Mouse (Mus musculus) heart, embryonic 13.5 days (tissue): ENCODE measurements around the gene Dnajc25. TPM values are rescaled to one million over a fixed set of nuclear protein-coding genes. Genes with fewer than 3 reads are reported as not detected.

Experiments used
- ATAC-seq: fragments of 200-750 bp; cut with Nextera tagmentation; 2 replicates; pipeline ENCODE4 v1.8.0; 2017; ENCODE audit warnings: moderate TSS enrichment; ENCODE audit not compliant: insufficient number of reproducible peaks, low FRiP score, low TSS enrichment; ENCODE audit errors: extremely low read depth
- H3K27ac ChIP-seq: fragments of 300-500 bp; sonication (generic); replicated peaks from 2 replicates; pipeline ENCODE4 v1.5.1; 2015; ENCODE audit warnings: moderate library complexity, mild to moderate bottlenecking, inconsistent platforms
- H3K27me3 ChIP-seq: fragments of 300-500 bp; sonication (generic); replicated peaks from 2 replicates; pipeline ENCODE4 v1.6.1; 2015; ENCODE audit warnings: mild to moderate bottlenecking, inconsistent platforms
- H3K36me3 ChIP-seq: fragments of 300-500 bp; sonication (generic); 2 replicates; pipeline ENCODE4 v1.6.1; 2015; ENCODE audit warnings: mild to moderate bottlenecking, inconsistent platforms
- H3K4me1 ChIP-seq: fragments of 300-500 bp; sonication (generic); 2 replicates; pipeline ENCODE4 v1.6.1; 2015; ENCODE audit warnings: inconsistent platforms
- H3K4me2 ChIP-seq: fragments of 300-500 bp; sonication (generic); 2 replicates; pipeline ENCODE4 v1.6.1; 2015; ENCODE audit warnings: inconsistent platforms, mild to moderate bottlenecking, moderate library complexity
- H3K4me3 ChIP-seq: fragments of 300-500 bp; sonication (generic); 2 replicates; pipeline ENCODE4 v1.5.1; 2015; ENCODE audit warnings: moderate library complexity, mild to moderate bottlenecking, inconsistent platforms
- H3K9ac ChIP-seq: fragments of 300-500 bp; sonication (generic); 2 replicates; pipeline ENCODE4 v1.6.1; 2015; ENCODE audit warnings: inconsistent platforms, mild to moderate bottlenecking, moderate library complexity
- H3K9me3 ChIP-seq: fragments of 300-500 bp; sonication (generic); 2 replicates; pipeline ENCODE4 v1.6.1; 2016; ENCODE audit warnings: inconsistent platforms
- WGBS: fragments of 180-500 bp; shearing (Covaris S2); methylation state at CpG from one replicate; pipeline ENCODE4 v1.1.7; 2015; ENCODE audit warnings: mixed read lengths; 5-methylcytosine and 5-hydroxymethylcytosine counted together
- polyA plus RNA-seq: library from polyadenylated mRNA; unstranded; fragments of >200 nt; fragmentation: Nextera tagmentation; extraction: Ambion mirVana; gene quantifications from 2 replicates; pipeline ENCODE4 v1.2.1, GENCODE M21; 2015

The Dnajc25 gene
- polyA plus RNA-seq, 1 experiment from 2014 or later: 9.0 TPM

GRCm38 (mm10) chr4:59007016-59007415, 12.2 kb downstream of the Dnajc25 start:
- Histone ChIP-seq H3K36me3 (no peaks in the 10 kb centered on the region), H3K4me1 (peaks cover 68% of the 10 kb centered on the region), H3K27ac (no peak overlapping the region), H3K27me3 (no peaks in the 10 kb centered on the region), H3K4me2 (no peak overlapping the region), H3K9ac (no peak overlapping the region), H3K9me3 (no peaks in the 10 kb centered on the region), H3K4me3 (no peak overlapping the region)
- ATAC-seq: no peak
- WGBS: 67% methylated on average over 6 of the region's 6 CpGs

- peaks cover 65% of the 10 kb centered on the region for H3K4me1 ChIP-seq
- WGBS: 72% methylated on average over 5 of the region's 5 CpGs
- H3K36me3 ChIP-seq: no peaks in the 10 kb centered on the region
- H3K9me3 ChIP-seq: no peaks in the 10 kb centered on the region
- no peak overlapping the region for H3K4me3 ChIP-seq
- ATAC-seq: no peak
- H3K4me2 ChIP-seq: no peak overlapping the region
- H3K9ac ChIP-seq: no peak overlapping the region
- H3K27me3 ChIP-seq: no peaks in the 10 kb centered on the region
- H3K27ac ChIP-seq: no peak overlapping the region
Measured at GRCm38 (mm10) chr4:59007974-59008373, 13.1 kb downstream of the Dnajc25 start.

- WGBS: 87% methylated on average over 7 of the region's 7 CpGs
- no peaks in the 10 kb centered on the region for H3K27me3 ChIP-seq
- no peaks in the 10 kb centered on the region for H3K9me3 ChIP-seq
- H3K4me3 ChIP-seq: no peak overlapping the region
- H3K9ac ChIP-seq: no peak overlapping the region
- peaks cover 60% of the 10 kb centered on the region for H3K4me1 ChIP-seq
- H3K27ac ChIP-seq: no peak overlapping the region
- ATAC-seq: no peak
- H3K36me3 ChIP-seq: no peaks in the 10 kb centered on the region
- H3K4me2 ChIP-seq: no peak overlapping the region
Measured at GRCm38 (mm10) chr4:59009186-59009585, 14.3 kb downstream of the Dnajc25 start.

GRCm38 (mm10) chr4:59009696-59010095, 14.8 kb downstream of the Dnajc25 start:
- 70% methylated on average over 4 of the region's 4 CpGs for WGBS
- Histone ChIP-seq H3K4me3 (no peak overlapping the region), H3K27me3 (no peaks in the 10 kb centered on the region), H3K9ac (no peak overlapping the region), H3K36me3 (no peaks in the 10 kb centered on the region), H3K9me3 (no peaks in the 10 kb centered on the region), H3K4me1 (peaks cover 55% of the 10 kb centered on the region), H3K4me2 (no peak overlapping the region), H3K27ac (no peak overlapping the region)
- ATAC-seq: no peak

GRCm38 (mm10) chr4:59011446-59011845, 16.6 kb downstream of the Dnajc25 start:
- no peak for ATAC-seq
- Histone ChIP-seq H3K4me3 (no peak overlapping the region), H3K27me3 (no peaks in the 10 kb centered on the region), H3K27ac (no peak overlapping the region), H3K36me3 (no peaks in the 10 kb centered on the region), H3K4me2 (no peak overlapping the region), H3K9ac (peak overlapping the region; percentile 52; the same call in 1 of the 2 replicates), H3K9me3 (no peaks in the 10 kb centered on the region), H3K4me1 (peaks cover 38% of the 10 kb centered on the region)
- WGBS: 28% methylated on average over 3 of the region's 3 CpGs

- ATAC-seq: no peak
- no peaks in the 10 kb centered on the region for H3K9me3 ChIP-seq
- peaks cover 27% of the 10 kb centered on the region for H3K36me3 ChIP-seq
- no peak overlapping the region for H3K27ac ChIP-seq
- H3K27me3 ChIP-seq: no peaks in the 10 kb centered on the region
- no peak overlapping the region for H3K9ac ChIP-seq
- H3K4me1 ChIP-seq: peaks cover 12% of the 10 kb centered on the region
- no peak overlapping the region for H3K4me2 ChIP-seq
- H3K4me3 ChIP-seq: no peak overlapping the region
- 85% methylated on average over 3 of the region's 3 CpGs for WGBS
Measured at GRCm38 (mm10) chr4:59015181-59015580, 20.3 kb downstream of the Dnajc25 start.

- no peak overlapping the region for H3K27ac ChIP-seq
- 79% methylated on average over 2 of the region's 2 CpGs for WGBS
- H3K9me3 ChIP-seq: no peaks in the 10 kb centered on the region
- no peak for ATAC-seq
- H3K4me3 ChIP-seq: no peak overlapping the region
- no peak overlapping the region for H3K9ac ChIP-seq
- no peak overlapping the region for H3K4me2 ChIP-seq
- H3K4me1 ChIP-seq: no peaks in the 10 kb centered on the region
- peaks cover 42% of the 10 kb centered on the region for H3K36me3 ChIP-seq
- H3K27me3 ChIP-seq: no peaks in the 10 kb centered on the region
Measured at GRCm38 (mm10) chr4:59016922-59017321, 22.1 kb downstream of the Dnajc25 start.

- Histone ChIP-seq H3K36me3 (peaks cover under 1% of the 10 kb centered on the region; the same call in 1 of the 2 replicates), H3K9ac (peak overlapping the region; percentile 91), H3K27ac (no peak overlapping the region), H3K4me1 (peaks cover 11% of the 10 kb centered on the region), H3K4me2 (peak overlapping the region; percentile 81), H3K4me3 (peak overlapping the region; percentile 83), H3K27me3 (no peaks in the 10 kb centered on the region), H3K9me3 (no peaks in the 10 kb centered on the region)
- 84% methylated on average over 10 of the region's 10 CpGs for WGBS
- ATAC-seq: no peak
Measured at GRCm38 (mm10) chr4:59034325-59034917, 39.6 kb downstream of the Dnajc25 start.

- peaks cover under 1% of the 10 kb centered on the region; the same call in 1 of the 2 replicates for H3K36me3 ChIP-seq
- ATAC-seq: 0 out of 2 replicates have a peak, but pooled peaks have one; percentile 19
- peak within 1 kb of the TSS; percentile 53; the same call in 1 of the 2 replicates for H3K27ac ChIP-seq
- H3K9ac ChIP-seq: peak within 1 kb of the TSS; percentile 91
- no peaks in the 10 kb centered on the region for H3K9me3 ChIP-seq
- no peaks in the 10 kb centered on the region for H3K27me3 ChIP-seq
- H3K4me2 ChIP-seq: peak within 1 kb of the TSS; percentile 81
- H3K4me1 ChIP-seq: peaks cover 11% of the 10 kb centered on the region
- peak within 1 kb of the TSS; percentile 83 for H3K4me3 ChIP-seq
- WGBS: 11% methylated on average over 70 of the region's 76 CpGs
Measured at GRCm38 (mm10) chr4:59034918-59035785, 40.3 kb downstream of the Dnajc25 start, which contains the start of gene Gng10. Gene Gng10, plus strand, starts transcription at chr4:59035088.

GRCm38 (mm10) chr4:59035786-59036350, 41.0 kb downstream of the Dnajc25 start:
- H3K27ac ChIP-seq: no peak overlapping the region
- no peak for ATAC-seq

GRCm38 (mm10) chr4:59036490-59037127, 41.7 kb downstream of the Dnajc25 start:
- no peaks in the 10 kb centered on the region for H3K9me3 ChIP-seq
- H3K36me3 ChIP-seq: peaks cover 10% of the 10 kb centered on the region
- H3K27ac ChIP-seq: no peak overlapping the region
- ATAC-seq: no peak
- H3K4me2 ChIP-seq: no peak overlapping the region
- H3K4me1 ChIP-seq: peaks cover 11% of the 10 kb centered on the region
- H3K9ac ChIP-seq: no peak overlapping the region
- no peaks in the 10 kb centered on the region for H3K27me3 ChIP-seq
- H3K4me3 ChIP-seq: 0 out of 2 replicates have a peak overlapping the region, but pooled peaks have one; percentile 13
- WGBS: 46% methylated on average over 13 of the region's 13 CpGs

More at GRCm38 (mm10) chr4:59035786-59036350, 41.0 kb downstream of the Dnajc25 start:
- H3K36me3 ChIP-seq: peaks cover 8% of the 10 kb centered on the region
- no peaks in the 10 kb centered on the region for H3K27me3 ChIP-seq
- peak overlapping the region; percentile 91 for H3K9ac ChIP-seq
- peaks cover 11% of the 10 kb centered on the region for H3K4me1 ChIP-seq
- no peaks in the 10 kb centered on the region for H3K9me3 ChIP-seq
- peak overlapping the region; percentile 83 for H3K4me3 ChIP-seq
- WGBS: 70% methylated on average over 18 of the region's 18 CpGs
- H3K4me2 ChIP-seq: peak overlapping the region; percentile 81
